Mouse (Mus musculus): ENCODE results near the gene Neurod6. TPM values are rescaled to one million over a fixed set of nuclear protein-coding genes. Genes with fewer than 3 reads are reported as not detected.

Neurod6 gene
- polyA plus RNA-seq, 1 experiment from 2014 or later = not detected

Other genes starting within 250 kb of the Neurod6 start
- 4.4 and 9.7 TPM in 2 replicates for gene Adcyap1r1, start 229.3 kb downstream of the Neurod6 start, polyA plus RNA-seq (2016; fragmentation: Nextera tagmentation; extraction: Ambion mirVana)
- 0.19 TPM in 1 of 2 replicates, not detected in the other for gene Itprid1, start 155.6 kb upstream of the Neurod6 start, polyA plus RNA-seq (2016; fragmentation: Nextera tagmentation; extraction: Ambion mirVana)